Mouse (Mus musculus) neural tube, embryonic 11.5 days (tissue): Measurements from ENCODE around the gene Gm8298. TPM values are rescaled to one million over a fixed set of nuclear protein-coding genes. Genes with fewer than 3 reads are reported as not detected.

Source experiments
- polyA plus RNA-seq: library from polyadenylated mRNA; unstranded; fragments of >200 nt; fragmentation: Nextera tagmentation; extraction: Ambion mirVana; gene quantifications from 2 replicates; pipeline ENCODE4 v1.2.1, GENCODE M21; 2014

Gm8298 gene
- polyA plus RNA-seq, 1 experiment from 2014 or later, result not detected

Other genes with a start within 250 kb of the Gm8298 start
- not detected in 2 replicates for gene Gm5538, start 131.3 kb upstream of the Gm8298 start, polyA plus RNA-seq
- not detected in 2 replicates for gene C130079G13Rik, start 64.2 kb downstream of the Gm8298 start, polyA plus RNA-seq
- gene Aadacl2, start 145.7 kb downstream of the Gm8298 start, polyA plus RNA-seq, result not detected in 2 replicates
- gene Aadac, start 164.7 kb downstream of the Gm8298 start, polyA plus RNA-seq, result not detected in 2 replicates
- not detected in 2 replicates for gene Sucnr1, start 220.8 kb downstream of the Gm8298 start, polyA plus RNA-seq